In the genomic region with DNA sequence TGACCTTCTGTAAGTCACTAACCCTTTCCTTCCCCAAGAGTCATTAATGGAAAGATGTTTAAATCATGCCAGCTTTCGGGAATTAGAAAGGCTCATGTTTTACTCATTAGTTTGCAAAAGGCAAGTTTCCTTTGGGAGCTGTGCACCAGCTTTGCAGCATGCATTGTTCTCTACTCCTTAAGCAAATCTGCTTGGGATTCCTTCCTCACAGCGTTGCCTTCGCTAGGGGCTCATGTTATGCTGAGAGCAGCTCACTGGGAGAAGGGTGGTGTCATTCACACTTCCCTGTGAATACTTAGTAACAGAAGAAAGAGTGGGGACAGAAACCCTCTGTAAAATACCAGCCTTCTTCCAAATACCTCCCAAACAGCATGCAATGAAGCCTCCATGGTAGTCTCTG, we compare ENCODE assay signal across 25 mouse cellular contexts.
DNase-seq lines count a peak whose midpoint lies in the region; ATAC-seq and TF ChIP-seq lines count a peak whose summit lies in the region.
"Had no signal": no experiment of that assay in that cellular context is flagged by ENCODE, and none has a peak within 500 bp of the region (broad histone marks: within the 10 kb centered on the region; RNA-seq: fewer than 3 reads in every experiment).

No protein-coding gene starts in this region.

- H3K4me2 ChIP-seq in limb, embryonic 11.5 days (ENCODE audit: low read depth, severe bottlenecking) = no peak overlapping the region
- H3K4me2 ChIP-seq: forebrain, embryonic 12.5 days; heart, embryonic 13.5 days; liver, embryonic 12.5 days had no signal

- no peak overlapping the region for H3K9ac ChIP-seq in limb, embryonic 11.5 days (ENCODE audit: low read length)
- H3K9ac ChIP-seq: forebrain, embryonic 12.5 days; heart, embryonic 13.5 days; liver, embryonic 12.5 days; liver, postnatal 0 days had no signal

- H3K27ac ChIP-seq in limb, embryonic 11.5 days (replicated peaks; ENCODE audit: low read depth, low read length) = no peak overlapping the region
- H3K27ac ChIP-seq in limb, embryonic 10.5 days = no peak overlapping the region
- H3K27ac ChIP-seq in cortical plate, adult 2 months (ENCODE audit: insufficient read depth, low read length) = 0 out of 2 replicates have a peak overlapping the region, but pooled peaks have one; percentile 55
- H3K27ac ChIP-seq: forebrain, embryonic 12.5 days; gastrocnemius, adult 2 months; heart, adult 2 months; heart, embryonic 13.5 days; liver, embryonic 12.5 days had no signal

- H3K27me3 ChIP-seq in limb, embryonic 11.5 days (ENCODE audit: control insufficient read depth, insufficient read depth, low read length) = no peaks in the 10 kb centered on the region
- H3K27me3 ChIP-seq in limb, embryonic 10.5 days (ENCODE audit: low read depth, poor library complexity, severe bottlenecking) = no peaks in the 10 kb centered on the region
- H3K27me3 ChIP-seq: forebrain, embryonic 12.5 days; heart, embryonic 13.5 days; liver, embryonic 12.5 days had no signal

- TF ChIP-seq POLR2A in cortical plate, adult 2 months (IDR thresholded peaks at IDR 0.05; ENCODE audit: extremely low read depth, insufficient read depth, low read length) = no peak

- H3K36me3 ChIP-seq in limb, embryonic 11.5 days (ENCODE audit: control insufficient read depth, insufficient read depth, low read length) = no peaks in the 10 kb centered on the region
- no peaks in the 10 kb centered on the region for H3K36me3 ChIP-seq in limb, embryonic 10.5 days
- H3K36me3 ChIP-seq: forebrain, embryonic 12.5 days; heart, embryonic 13.5 days; liver, embryonic 12.5 days had no signal

- H3K9me3 ChIP-seq in limb, embryonic 11.5 days (ENCODE audit: control insufficient read depth, low read length) = no peaks in the 10 kb centered on the region
- H3K9me3 ChIP-seq in limb, embryonic 10.5 days (replicated peaks) = no peaks in the 10 kb centered on the region
- H3K9me3 ChIP-seq: forebrain, embryonic 12.5 days; heart, embryonic 13.5 days; liver, embryonic 12.5 days had no signal

- H3K4me3 ChIP-seq in limb, embryonic 11.5 days (ENCODE audit: low read depth, low read length) = no peak overlapping the region
- H3K4me3 ChIP-seq in limb, embryonic 10.5 days = no peak overlapping the region
- H3K4me3 ChIP-seq in cortical plate, adult 2 months (ENCODE audit: insufficient read depth, low read length) = no peak overlapping the region
- H3K4me3 ChIP-seq: erythroblast, embryonic 14.5 days; forebrain, embryonic 12.5 days; gastrocnemius, adult 2 months; heart, adult 2 months; heart, embryonic 13.5 days; liver, embryonic 12.5 days had no signal

- no peak for TF ChIP-seq CTCF in cortical plate, adult 2 months (IDR thresholded peaks at IDR 0.05; ENCODE audit: extremely low read depth, insufficient read depth, low read length)

- ATAC-seq in frontal cortex, adult (ENCODE audit: low TSS enrichment) = peak; percentile 62
- no peak for ATAC-seq in limb, embryonic 11.5 days (ENCODE audit: insufficient number of reproducible peaks, low FRiP score, low TSS enrichment, low read depth)
- ATAC-seq: hindbrain, embryonic 16.5 days; liver, embryonic 12.5 days; liver, postnatal 0 days had no signal

- H3K4me1 ChIP-seq in limb, embryonic 11.5 days (ENCODE audit: control insufficient read depth, insufficient read depth, low read length) = no peaks in the 10 kb centered on the region; the same call in 1 of the 2 replicates
- H3K4me1 ChIP-seq in limb, embryonic 10.5 days = peaks cover 13% of the 10 kb centered on the region
- H3K4me1 ChIP-seq in cortical plate, adult 2 months (ENCODE audit: control insufficient read depth, insufficient read depth, low read length) = peaks cover 13% of the 10 kb centered on the region; the same call in 1 of the 2 replicates
- H3K4me1 ChIP-seq: heart, embryonic 13.5 days; liver, embryonic 12.5 days had no signal

- DNase-seq in frontal cortex, postnatal 25 days (ENCODE audit: low spot score in 2 of 2) = no peak
- DNase-seq in limb, embryonic 11.5 days (ENCODE audit: low spot score) = peak; percentile 23
- no peak for DNase-seq in limb, embryonic 10.5 days (ENCODE audit: low spot score)
- DNase-seq in brain, adult 2 months (ENCODE audit: low read depth, low spot score) = peak; percentile 66
- no peak for DNase-seq in retina, postnatal 1 day
- DNase-seq: adrenal gland, postnatal 25 days; cerebellum, adult 2 months; cerebellum, postnatal 14 days; gastrocnemius, adult 2 months; gastrocnemius, postnatal 36 days; heart, adult 2 months; heart, postnatal 10 days; kidney, adult 18-20 months; kidney, postnatal 36 days; liver, postnatal 0 days; lung, postnatal 36 days; right cerebral cortex, postnatal 14 days; thymus, postnatal 4 days had no signal

- WGBS in limb, embryonic 11.5 days = 9% methylated on average over 3 of the region's 3 CpGs
- 17% methylated on average over 3 of the region's 3 CpGs for WGBS in limb, embryonic 10.5 days

Comparison
In these comparisons a context has a peak if more than half of its experiments do, and no peak if none do; other contexts are left out.
1. DNase-seq: peak in limb, embryonic 11.5 days (single experiment) and brain, adult 2 months (single experiment); none in frontal cortex, postnatal 25 days (0 of 2), limb, embryonic 10.5 days (single experiment) and retina, postnatal 1 day (single experiment).